In the genomic region with DNA sequence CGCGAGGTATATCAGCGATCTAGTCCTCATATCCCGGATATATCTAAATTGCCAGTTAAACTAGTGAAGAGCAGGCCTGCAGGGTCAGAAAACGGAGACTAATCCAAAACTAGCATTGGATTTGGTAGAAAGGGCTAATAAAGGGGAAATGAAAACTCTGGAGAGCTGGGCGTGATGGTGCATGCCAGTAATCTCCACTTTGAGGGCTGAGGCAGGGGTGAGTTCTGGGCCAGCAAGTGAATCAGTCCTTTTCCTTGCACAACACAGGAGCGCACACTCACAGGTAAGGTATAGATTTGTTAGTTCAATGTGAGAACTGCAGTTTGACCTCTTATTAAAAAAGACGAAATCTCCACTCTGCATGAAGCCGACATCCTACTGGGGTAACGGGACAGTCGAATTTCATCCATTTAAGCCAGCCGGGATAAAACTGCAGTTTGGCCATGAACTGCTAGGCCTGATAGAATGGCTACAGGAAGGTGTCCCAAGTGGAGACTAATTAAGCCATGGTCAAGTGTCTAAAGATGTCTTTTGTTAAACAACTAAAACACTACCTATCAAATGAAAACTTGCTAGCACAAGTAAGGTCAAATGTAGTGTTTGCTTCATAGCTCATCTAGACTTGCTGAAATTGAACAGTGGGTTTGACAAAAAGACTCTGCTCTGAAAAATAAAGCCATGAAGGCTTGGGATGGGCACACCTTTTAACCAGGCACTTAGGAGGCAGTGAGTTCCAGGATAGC, we compare ENCODE assay signal across 8 mouse cellular contexts. TPM values are rescaled to one million over a fixed set of nuclear protein-coding genes. Genes with fewer than 3 reads are reported as not detected.
DNase-seq lines count a peak whose midpoint lies in the region; ATAC-seq and TF ChIP-seq lines count a peak whose summit lies in the region.

No protein-coding gene starts in this region.

- no peaks in the 10 kb centered on the region for H3K27me3 ChIP-seq in kidney, postnatal 0 days (ENCODE audit: insufficient read depth, low read length)
- H3K27me3 ChIP-seq in hindbrain, embryonic 10.5 days (ENCODE audit: insufficient read depth, poor library complexity, severe bottlenecking): no peaks in the 10 kb centered on the region
- H3K27me3 ChIP-seq in liver, embryonic 12.5 days (replicated peaks): no peaks in the 10 kb centered on the region
- H3K27me3 ChIP-seq in neural tube, embryonic 12.5 days (replicated peaks): no peaks in the 10 kb centered on the region

- TF ChIP-seq CTCF in kidney, postnatal 0 days (IDR thresholded peaks at IDR 0.05; ENCODE audit: low read depth): no peak

- H3K36me3 ChIP-seq in kidney, postnatal 0 days (ENCODE audit: insufficient read depth, low read length): peaks cover 26% of the 10 kb centered on the region
- H3K36me3 ChIP-seq in hindbrain, embryonic 10.5 days: peaks cover 44% of the 10 kb centered on the region
- H3K36me3 ChIP-seq in liver, embryonic 12.5 days: peaks cover 43% of the 10 kb centered on the region
- H3K36me3 ChIP-seq in neural tube, embryonic 12.5 days: peaks cover 30% of the 10 kb centered on the region

- peak overlapping the region; percentile 77 for H3K4me2 ChIP-seq in kidney, postnatal 0 days (ENCODE audit: low read length)
- H3K4me2 ChIP-seq in liver, embryonic 12.5 days: peak overlapping the region; percentile 74
- peak overlapping the region; percentile 73 for H3K4me2 ChIP-seq in neural tube, embryonic 12.5 days (replicated peaks)

- peak overlapping the region; percentile 63 for H3K4me3 ChIP-seq in kidney, postnatal 0 days (replicated peaks; ENCODE audit: low read depth, low read length)
- peak overlapping the region; percentile 63 for H3K4me3 ChIP-seq in hindbrain, embryonic 10.5 days
- H3K4me3 ChIP-seq in liver, embryonic 12.5 days: peak overlapping the region; percentile 78
- peak overlapping the region; percentile 57 for H3K4me3 ChIP-seq in neural tube, embryonic 12.5 days

- no peak for ATAC-seq in kidney, postnatal 0 days (replicated peaks; ENCODE audit: low FRiP score, low read depth)
- ATAC-seq in common myeloid progenitor, adult 5-6 weeks (replicated peaks; ENCODE audit: low read depth, poor library complexity, severe bottlenecking): 0 out of 2 replicates have a peak, but pooled peaks have one; percentile 0
- peak; percentile 40 for ATAC-seq in liver, embryonic 12.5 days
- 0 out of 2 replicates have a peak, but pooled peaks have one; percentile 10 for ATAC-seq in neural tube, embryonic 12.5 days (ENCODE audit: low FRiP score, low read depth)

- no peaks in the 10 kb centered on the region for H3K9me3 ChIP-seq in kidney, postnatal 0 days (replicated peaks; ENCODE audit: low read length)
- H3K9me3 ChIP-seq in hindbrain, embryonic 10.5 days: no peaks in the 10 kb centered on the region
- no peaks in the 10 kb centered on the region for H3K9me3 ChIP-seq in liver, embryonic 12.5 days (replicated peaks)
- H3K9me3 ChIP-seq in neural tube, embryonic 12.5 days: no peaks in the 10 kb centered on the region

- under 1% methylated on average over 12 of the region's 12 CpGs for WGBS in kidney, postnatal 0 days
- WGBS in hindbrain, embryonic 10.5 days: 3% methylated on average over 12 of the region's 12 CpGs
- under 1% methylated on average over 12 of the region's 12 CpGs for WGBS in liver, embryonic 12.5 days (ENCODE audit: insufficient replicate concordance)
- WGBS in neural tube, embryonic 12.5 days: 2% methylated on average over 12 of the region's 12 CpGs

- H3K9ac ChIP-seq in kidney, postnatal 0 days (ENCODE audit: low read depth, low read length): peak overlapping the region; percentile 85
- H3K9ac ChIP-seq in liver, embryonic 12.5 days: peak overlapping the region; percentile 85
- H3K9ac ChIP-seq in neural tube, embryonic 12.5 days: peak overlapping the region; percentile 85

- peaks cover 14% of the 10 kb centered on the region; the same call in 1 of the 2 replicates for H3K4me1 ChIP-seq in kidney, postnatal 0 days (replicated peaks; ENCODE audit: insufficient read depth, low read length)
- peaks cover 27% of the 10 kb centered on the region for H3K4me1 ChIP-seq in hindbrain, embryonic 10.5 days (replicated peaks)
- peaks cover 48% of the 10 kb centered on the region for H3K4me1 ChIP-seq in liver, embryonic 12.5 days
- peaks cover 22% of the 10 kb centered on the region for H3K4me1 ChIP-seq in neural tube, embryonic 12.5 days

- DNase-seq in kidney, postnatal 0 days (ENCODE audit: low spot score): peak; percentile 53
- DNase-seq in kidney, adult 11 months: no peak
- DNase-seq in MEL-GATA-1-ER (ENCODE audit: extremely low read depth, low read depth): peak; percentile 50
- no peak for DNase-seq in hindbrain, embryonic 10.5 days (ENCODE audit: low spot score)
- no peak for DNase-seq in left cerebral cortex, adult 8-10 months (ENCODE audit: low spot score in 2 of 2)

- H3K27ac ChIP-seq in kidney, postnatal 0 days: peak overlapping the region; percentile 99
- peak overlapping the region; percentile 100 for H3K27ac ChIP-seq in hindbrain, embryonic 10.5 days
- peak overlapping the region; percentile 100 for H3K27ac ChIP-seq in liver, embryonic 12.5 days
- peak overlapping the region; percentile 99 for H3K27ac ChIP-seq in neural tube, embryonic 12.5 days

RNA-seq across cellular contexts. Expression of a gene that starts 0.5 kb away (rescaled TPM):
- polyA plus RNA-seq in kidney, postnatal 0 days (2015; fragmentation: Nextera tagmentation; extraction: Ambion mirVana): 216 and 225 TPM in 2 replicates
- total RNA-seq in common myeloid progenitor, adult 5-6 weeks (2017): 206 and 305 TPM in 2 replicates
- 87.1 and 109 TPM in 2 replicates for polyA plus RNA-seq in hindbrain, embryonic 10.5 days (2016; fragmentation: Nextera tagmentation; extraction: Ambion mirVana)
- 103 and 110 TPM in 2 replicates for polyA plus RNA-seq in liver, embryonic 12.5 days (2016; fragmentation: Nextera tagmentation; extraction: Ambion mirVana)
- polyA plus RNA-seq in neural tube, embryonic 12.5 days (2016; fragmentation: Nextera tagmentation; extraction: Ambion mirVana): 119 and 122 TPM in 2 replicates
- total RNA-seq in left cerebral cortex, adult 8-10 months (2022): 10 to 100 TPM; 22.5 to 37.3 (median 28.5) TPM

RNA-seq across cellular contexts. Expression of a gene that starts 18.1 kb away (rescaled TPM):
- 274 and 302 TPM in 2 replicates for polyA plus RNA-seq in kidney, postnatal 0 days (2015; fragmentation: Nextera tagmentation; extraction: Ambion mirVana)
- 730 and 786 TPM in 2 replicates for total RNA-seq in common myeloid progenitor, adult 5-6 weeks (2017)
- polyA plus RNA-seq in hindbrain, embryonic 10.5 days (2016; fragmentation: Nextera tagmentation; extraction: Ambion mirVana): 466 and 470 TPM in 2 replicates
- polyA plus RNA-seq in liver, embryonic 12.5 days (2016; fragmentation: Nextera tagmentation; extraction: Ambion mirVana): 556 and 569 TPM in 2 replicates
- 777 and 861 TPM in 2 replicates for polyA plus RNA-seq in neural tube, embryonic 12.5 days (2016; fragmentation: Nextera tagmentation; extraction: Ambion mirVana)
- total RNA-seq in left cerebral cortex, adult 8-10 months (2022): 100 to 1,000 TPM; 359 to 418 (median 395) TPM

Comparison
In these comparisons a context has a peak if more than half of its experiments do, and no peak if none do; other contexts are left out.
1. DNase-seq: peak in kidney, postnatal 0 days (single experiment) and MEL-GATA-1-ER (single experiment); none in kidney, adult 11 months (single experiment), hindbrain, embryonic 10.5 days (single experiment) and left cerebral cortex, adult 8-10 months (0 of 2).
2. Peak in every context shown above with its lines, with median percentiles within 50 percentile points of each other: H3K27ac ChIP-seq, H3K4me2 ChIP-seq, H3K4me3 ChIP-seq and H3K9ac ChIP-seq.